Mouse (Mus musculus): ENCODE measurements around the gene Artn. TPM values are rescaled to one million over a fixed set of nuclear protein-coding genes. Genes with fewer than 3 reads are reported as not detected.

Gene Artn
- 0.44 and 0.58 TPM in 2 replicates for polyA plus RNA-seq (2016; fragmentation: Nextera tagmentation; extraction: Ambion mirVana)

DNA sequence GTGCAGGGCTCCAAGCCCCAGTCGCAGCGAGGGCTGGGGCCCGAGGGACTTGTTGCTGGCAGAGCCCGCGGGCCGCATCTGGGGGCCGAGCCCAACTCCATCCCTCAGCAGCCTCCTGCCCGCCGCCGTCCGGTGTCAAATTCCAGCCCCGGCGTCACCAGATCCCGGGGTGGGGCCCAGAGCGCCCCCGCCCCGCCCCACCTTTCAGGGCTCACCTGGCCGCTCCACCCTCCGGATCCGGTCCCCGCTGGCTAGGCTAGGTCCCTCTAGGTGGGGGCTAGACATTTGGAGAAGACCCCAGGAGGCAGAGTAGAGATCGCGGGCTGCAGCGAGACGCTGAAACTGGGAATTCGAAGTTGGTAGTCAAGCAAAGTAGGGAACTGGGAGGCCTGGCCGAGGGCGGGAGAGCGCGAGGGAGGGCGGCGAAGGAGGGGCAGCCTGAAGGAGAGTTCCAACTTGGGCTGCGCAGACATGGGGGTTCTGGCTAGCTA is at the start of gene Artn:
Gene Artn (minus strand): TSS at position 373 of the 491 bp plus-strand sequence.
- DNase-seq (ENCODE audit: extremely low spot score, low spot score): peak; percentile 63
- H3K36me3 ChIP-seq (replicated peaks): peaks cover 11% of the 10 kb centered on the region
- peaks cover 71% of the 10 kb centered on the region for H3K27me3 ChIP-seq (ENCODE audit: poor library complexity, severe bottlenecking)
- H3K4me3 ChIP-seq: peak within 1 kb of the TSS; percentile 55
- peak within 1 kb of the TSS; percentile 56; the same call in 1 of the 2 replicates for H3K27ac ChIP-seq
- H3K9me3 ChIP-seq: no peaks in the 10 kb centered on the region
- peaks cover 40% of the 10 kb centered on the region for H3K4me1 ChIP-seq
- 1% methylated on average over 33 of the region's 33 CpGs for WGBS

DNA sequence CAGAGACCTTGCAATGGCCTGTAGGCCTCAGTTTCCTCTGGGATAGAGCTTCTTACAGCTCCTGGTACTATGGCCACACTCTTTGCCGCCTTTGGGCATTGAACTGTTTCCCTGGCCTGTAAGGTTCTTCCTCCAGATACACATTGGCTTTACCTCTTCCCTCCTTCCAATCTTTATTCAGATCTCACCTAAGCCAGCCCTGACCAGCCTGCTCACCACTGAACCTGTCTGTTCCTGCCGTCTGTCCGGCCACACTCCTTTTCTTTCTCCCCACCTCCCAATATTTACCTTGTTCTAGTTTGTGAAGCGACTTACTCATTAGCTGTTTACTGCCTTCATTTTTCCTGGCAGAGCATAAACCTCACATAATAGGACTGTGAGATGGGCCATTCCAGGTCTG is 49.6 kb upstream of the Artn start:
- H3K36me3 ChIP-seq (replicated peaks): no peaks in the 10 kb centered on the region
- 94% methylated on average over 4 of the region's 4 CpGs for WGBS
- H3K27ac ChIP-seq: no peak overlapping the region
- peaks cover 24% of the 10 kb centered on the region for H3K4me1 ChIP-seq
- no peak overlapping the region for H3K4me3 ChIP-seq
- H3K27me3 ChIP-seq (ENCODE audit: poor library complexity, severe bottlenecking): no peaks in the 10 kb centered on the region
- DNase-seq (ENCODE audit: extremely low spot score, low spot score): no peak
- no peaks in the 10 kb centered on the region for H3K9me3 ChIP-seq

DNA sequence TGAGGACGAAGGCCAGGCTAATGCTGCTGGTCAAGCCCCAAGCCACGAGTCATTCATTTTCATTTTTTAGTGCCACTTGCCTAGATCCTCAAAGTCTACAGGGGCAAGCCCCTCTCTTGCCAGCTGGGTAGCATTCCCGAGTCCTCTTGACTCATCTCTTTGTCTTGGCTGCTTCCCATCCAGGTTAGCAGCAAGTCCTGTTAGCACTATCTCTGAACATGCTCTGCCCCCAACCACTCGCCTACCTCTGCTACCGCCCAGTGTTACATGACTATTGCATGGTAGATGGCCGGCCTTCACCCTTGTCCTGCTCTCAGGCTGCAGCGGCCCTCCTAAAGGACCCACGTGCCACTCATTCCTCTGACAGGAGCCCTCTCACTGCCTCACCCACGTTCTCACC is 48.7 kb upstream of the Artn start:
- Histone ChIP-seq H3K36me3 (replicated peaks) (no peaks in the 10 kb centered on the region), H3K9me3 (no peaks in the 10 kb centered on the region), H3K27ac (no peak overlapping the region), H3K4me3 (no peak overlapping the region), H3K4me1 (peaks cover 18% of the 10 kb centered on the region), H3K27me3 (ENCODE audit: poor library complexity, severe bottlenecking) (no peaks in the 10 kb centered on the region)
- DNase-seq (ENCODE audit: extremely low spot score, low spot score): no peak
- 91% methylated on average over 9 of the region's 9 CpGs for WGBS

DNA sequence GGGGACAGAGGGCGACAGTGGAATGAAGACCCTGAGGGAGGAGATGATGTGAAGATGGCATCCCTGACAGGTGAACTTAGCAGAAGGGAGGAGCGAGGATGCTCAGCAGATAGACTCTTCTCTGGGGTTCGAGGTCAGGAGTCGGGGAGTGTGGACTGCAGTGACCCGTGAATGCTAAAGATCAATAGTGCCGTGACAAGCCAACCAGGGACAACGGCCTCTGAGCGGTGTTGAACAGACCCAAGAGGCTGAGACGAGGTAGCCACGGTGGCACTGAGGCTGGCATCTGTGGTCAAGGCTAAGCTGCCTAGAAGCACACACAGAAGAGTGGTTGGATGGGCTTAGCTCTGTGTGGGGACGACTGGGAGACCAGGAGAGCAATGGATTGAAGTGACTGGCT is 48.3 kb upstream of the Artn start:
- Histone ChIP-seq H3K36me3 (replicated peaks) (no peaks in the 10 kb centered on the region), H3K27ac (no peak overlapping the region), H3K4me1 (peaks cover 20% of the 10 kb centered on the region), H3K4me3 (no peak overlapping the region), H3K9me3 (no peaks in the 10 kb centered on the region), H3K27me3 (ENCODE audit: poor library complexity, severe bottlenecking) (no peaks in the 10 kb centered on the region)
- WGBS: 88% methylated on average over 11 of the region's 11 CpGs
- DNase-seq (ENCODE audit: extremely low spot score, low spot score): no peak

DNA sequence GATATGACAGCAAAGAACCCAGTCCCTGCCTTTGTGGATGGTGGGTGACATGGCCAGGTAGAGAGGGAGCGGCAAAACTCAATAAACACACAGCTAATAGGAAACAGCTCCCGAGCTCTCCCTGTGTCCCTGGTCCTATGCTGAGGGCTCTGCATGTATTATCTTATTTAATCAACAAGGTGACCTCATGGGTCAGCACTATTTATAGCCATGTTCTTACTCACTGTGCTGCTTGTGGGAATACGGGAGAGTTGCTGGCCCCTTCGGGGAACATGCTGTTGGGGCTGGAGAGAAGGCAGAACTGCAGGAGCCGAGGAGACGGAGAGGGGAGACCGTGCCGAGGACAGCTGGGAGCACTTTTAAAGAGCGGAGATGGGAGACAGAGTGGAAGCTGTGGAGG is 47.8 kb upstream of the Artn start:
- peaks cover 17% of the 10 kb centered on the region for H3K4me1 ChIP-seq
- H3K9me3 ChIP-seq: no peaks in the 10 kb centered on the region
- WGBS: 85% methylated on average over 9 of the region's 9 CpGs
- H3K4me3 ChIP-seq: no peak overlapping the region
- H3K36me3 ChIP-seq (replicated peaks): no peaks in the 10 kb centered on the region
- DNase-seq (ENCODE audit: extremely low spot score, low spot score): no peak
- no peak overlapping the region for H3K27ac ChIP-seq
- H3K27me3 ChIP-seq (ENCODE audit: poor library complexity, severe bottlenecking): no peaks in the 10 kb centered on the region

DNA sequence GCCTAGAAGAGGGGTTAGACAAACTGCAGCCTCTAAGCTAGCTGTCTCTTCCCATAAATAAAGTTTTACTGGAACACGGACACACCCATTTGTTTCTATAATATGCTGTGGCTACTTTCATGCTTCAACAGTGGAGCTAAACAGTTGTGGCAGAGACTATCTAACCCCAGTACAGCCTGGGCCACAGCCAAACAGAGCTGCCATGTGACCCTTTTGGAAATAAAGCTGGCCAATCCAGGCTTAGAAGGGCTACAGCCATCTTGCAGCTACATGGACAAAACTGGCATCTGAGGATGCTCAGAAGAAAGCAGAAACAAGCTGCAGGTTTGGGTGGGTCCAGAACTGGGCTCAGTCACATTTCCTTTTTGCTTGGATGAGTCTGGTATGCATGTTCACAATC is 46.3 kb upstream of the Artn start:
- no peak overlapping the region for H3K4me3 ChIP-seq
- no peak for DNase-seq (ENCODE audit: extremely low spot score, low spot score)
- no peak overlapping the region for H3K27ac ChIP-seq
- 93% methylated on average over 1 of the region's 1 CpGs for WGBS
- H3K27me3 ChIP-seq (ENCODE audit: poor library complexity, severe bottlenecking): no peaks in the 10 kb centered on the region
- H3K9me3 ChIP-seq: no peaks in the 10 kb centered on the region
- peaks cover 17% of the 10 kb centered on the region for H3K4me1 ChIP-seq
- no peaks in the 10 kb centered on the region for H3K36me3 ChIP-seq (replicated peaks)

DNA sequence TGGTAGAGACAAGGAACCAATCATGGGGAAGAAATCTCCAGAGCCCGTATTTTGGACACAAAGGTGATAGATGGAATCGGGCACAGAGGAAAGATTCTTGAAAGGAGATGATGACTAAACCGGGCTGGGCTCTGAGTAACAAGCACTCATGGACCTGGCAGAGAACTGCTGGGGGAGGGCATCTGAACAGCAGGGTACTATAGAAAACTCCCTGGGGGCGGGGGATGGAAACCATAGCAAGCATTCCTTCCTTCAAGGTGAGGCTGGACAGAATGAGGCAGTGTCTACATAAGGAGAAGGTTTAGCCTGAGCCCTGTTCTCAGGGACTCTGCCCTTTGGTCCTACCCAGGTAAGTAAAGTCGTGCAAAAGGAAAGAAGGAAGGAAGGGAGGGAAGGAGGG is 45.2 kb upstream of the Artn start:
- WGBS: 78% methylated on average over 5 of the region's 5 CpGs
- no peak for DNase-seq (ENCODE audit: extremely low spot score, low spot score)
- peaks cover 17% of the 10 kb centered on the region for H3K4me1 ChIP-seq
- H3K36me3 ChIP-seq (replicated peaks): no peaks in the 10 kb centered on the region
- H3K4me3 ChIP-seq: no peak overlapping the region
- no peaks in the 10 kb centered on the region for H3K27me3 ChIP-seq (ENCODE audit: poor library complexity, severe bottlenecking)
- H3K27ac ChIP-seq: no peak overlapping the region
- no peaks in the 10 kb centered on the region for H3K9me3 ChIP-seq

DNA sequence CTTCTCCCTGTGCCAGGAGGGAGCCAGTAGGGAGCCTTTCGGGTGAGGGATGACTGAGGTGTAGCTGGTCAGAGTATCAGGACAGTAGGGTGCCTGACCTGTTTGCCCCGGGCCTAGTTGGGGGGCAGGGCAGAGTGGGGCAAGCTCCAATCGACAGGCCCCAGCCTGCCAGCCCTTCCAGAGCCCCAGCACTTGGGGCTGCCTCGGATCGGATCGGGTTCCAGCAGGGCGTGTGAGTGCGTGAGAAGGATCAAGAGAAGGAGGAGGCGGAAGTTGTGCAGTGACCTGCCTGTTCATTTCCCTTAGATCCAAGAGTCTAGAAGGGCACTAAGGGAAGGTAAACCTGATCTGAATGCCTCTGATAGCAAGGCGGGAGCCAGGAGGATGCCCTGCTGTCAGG is 43.4 kb upstream of the Artn start:
- Histone ChIP-seq H3K27ac (0 out of 2 replicates have a peak overlapping the region, but pooled peaks have one; percentile 20), H3K36me3 (replicated peaks) (no peaks in the 10 kb centered on the region), H3K4me3 (no peak overlapping the region), H3K27me3 (ENCODE audit: poor library complexity, severe bottlenecking) (no peaks in the 10 kb centered on the region), H3K4me1 (peaks cover 17% of the 10 kb centered on the region), H3K9me3 (no peaks in the 10 kb centered on the region)
- 52% methylated on average over 10 of the region's 10 CpGs for WGBS
- DNase-seq (ENCODE audit: extremely low spot score, low spot score): no peak

DNA sequence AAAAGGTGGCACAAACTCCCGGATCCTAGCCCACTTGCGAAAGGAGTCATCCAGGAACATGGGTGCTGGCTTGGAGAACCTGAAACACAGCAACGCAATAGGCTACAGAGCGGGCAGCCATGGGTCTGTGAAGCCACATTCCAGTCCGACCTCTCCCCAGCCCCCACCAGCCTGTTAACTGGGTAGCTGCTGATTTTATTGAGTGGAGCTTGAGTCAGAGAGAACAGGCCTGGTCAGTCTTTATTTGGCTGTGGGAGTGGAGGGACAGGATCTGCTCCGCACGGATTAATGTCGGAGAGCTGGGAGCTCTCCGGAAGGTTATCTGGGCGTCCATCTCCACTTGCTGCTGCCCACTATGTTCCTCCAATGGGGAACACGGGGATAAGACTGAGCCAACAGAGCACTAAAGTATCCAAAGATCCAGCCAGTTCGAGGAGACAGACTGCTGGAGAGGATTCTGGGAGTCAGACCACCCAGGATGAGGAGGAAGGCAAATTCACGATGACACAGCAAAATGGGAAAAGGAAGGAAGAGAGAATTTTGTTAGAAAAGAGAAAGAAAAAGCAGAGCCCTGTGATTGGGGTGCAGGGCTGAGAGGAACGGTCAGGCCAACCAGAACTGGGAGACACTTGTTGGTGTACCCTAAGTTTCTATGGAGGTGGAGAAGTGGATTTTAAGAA is 34.9 kb upstream of the Artn start:
- Histone ChIP-seq H3K4me1 (no peaks in the 10 kb centered on the region), H3K36me3 (replicated peaks) (peaks cover 23% of the 10 kb centered on the region), H3K27ac (no peak overlapping the region), H3K4me3 (no peak overlapping the region), H3K9me3 (no peaks in the 10 kb centered on the region), H3K27me3 (ENCODE audit: poor library complexity, severe bottlenecking) (no peaks in the 10 kb centered on the region)
- no peak for DNase-seq (ENCODE audit: extremely low spot score, low spot score)
- 87% methylated on average over 14 of the region's 14 CpGs for WGBS

DNA sequence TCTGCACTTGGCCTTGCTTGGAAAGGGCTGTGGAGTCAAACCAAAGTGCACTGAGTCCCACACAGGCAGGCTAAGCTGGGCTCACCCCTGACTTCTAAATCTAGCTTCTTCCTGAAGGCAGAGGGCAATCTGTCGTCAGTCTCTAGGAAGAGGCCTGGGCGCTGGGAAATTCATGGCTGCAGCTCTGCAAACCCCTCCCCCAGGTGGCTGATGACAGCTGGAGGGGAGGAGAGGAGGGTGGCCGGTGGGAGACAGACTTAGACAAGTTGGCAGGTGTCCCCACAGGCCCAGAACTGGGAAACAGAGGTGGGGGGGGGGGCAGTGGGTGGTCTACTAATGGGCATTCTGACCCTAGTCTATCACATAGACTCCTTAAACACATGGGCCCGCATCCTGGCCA is 27.9 kb upstream of the Artn start:
- WGBS: 69% methylated on average over 4 of the region's 4 CpGs
- no peak for DNase-seq (ENCODE audit: extremely low spot score, low spot score)
- no peaks in the 10 kb centered on the region for H3K27me3 ChIP-seq (ENCODE audit: poor library complexity, severe bottlenecking)
- 0 out of 2 replicates have a peak overlapping the region, but pooled peaks have one; percentile 40 for H3K27ac ChIP-seq
- H3K4me1 ChIP-seq: no peaks in the 10 kb centered on the region; the same call in 1 of the 2 replicates
- H3K4me3 ChIP-seq: no peak overlapping the region
- peaks cover under 1% of the 10 kb centered on the region; the same call in 1 of the 2 replicates for H3K9me3 ChIP-seq
- H3K36me3 ChIP-seq (replicated peaks): peaks cover 61% of the 10 kb centered on the region

DNA sequence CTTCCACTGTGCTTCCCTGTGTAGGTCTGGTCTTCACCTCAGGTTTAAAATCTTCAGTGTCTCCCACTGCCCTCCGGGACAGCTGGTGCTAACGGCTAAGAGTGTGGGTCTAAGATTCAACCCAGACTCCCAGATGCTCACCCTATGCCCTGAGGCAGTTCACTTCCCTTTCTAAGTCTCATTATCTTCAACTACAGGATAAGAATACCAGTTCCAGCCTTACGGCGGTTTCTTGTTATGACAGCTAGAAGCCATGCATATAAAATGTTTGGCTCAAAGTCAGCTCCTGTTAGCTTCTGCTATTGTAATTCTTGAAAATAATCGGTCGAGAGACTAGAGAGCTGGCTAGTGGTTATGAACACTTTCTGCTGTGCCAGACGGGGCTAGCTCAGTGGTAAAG is 17.9 kb upstream of the Artn start:
- DNase-seq (ENCODE audit: extremely low spot score, low spot score): no peak
- H3K27ac ChIP-seq: 0 out of 2 replicates have a peak overlapping the region, but pooled peaks have one; percentile 25
- H3K4me3 ChIP-seq: no peak overlapping the region
- H3K27me3 ChIP-seq (ENCODE audit: poor library complexity, severe bottlenecking): no peaks in the 10 kb centered on the region
- peaks cover 6% of the 10 kb centered on the region; the same call in 1 of the 2 replicates for H3K9me3 ChIP-seq
- H3K36me3 ChIP-seq (replicated peaks): peaks cover 29% of the 10 kb centered on the region
- 92% methylated on average over 7 of the region's 7 CpGs for WGBS
- H3K4me1 ChIP-seq: peaks cover 12% of the 10 kb centered on the region

DNA sequence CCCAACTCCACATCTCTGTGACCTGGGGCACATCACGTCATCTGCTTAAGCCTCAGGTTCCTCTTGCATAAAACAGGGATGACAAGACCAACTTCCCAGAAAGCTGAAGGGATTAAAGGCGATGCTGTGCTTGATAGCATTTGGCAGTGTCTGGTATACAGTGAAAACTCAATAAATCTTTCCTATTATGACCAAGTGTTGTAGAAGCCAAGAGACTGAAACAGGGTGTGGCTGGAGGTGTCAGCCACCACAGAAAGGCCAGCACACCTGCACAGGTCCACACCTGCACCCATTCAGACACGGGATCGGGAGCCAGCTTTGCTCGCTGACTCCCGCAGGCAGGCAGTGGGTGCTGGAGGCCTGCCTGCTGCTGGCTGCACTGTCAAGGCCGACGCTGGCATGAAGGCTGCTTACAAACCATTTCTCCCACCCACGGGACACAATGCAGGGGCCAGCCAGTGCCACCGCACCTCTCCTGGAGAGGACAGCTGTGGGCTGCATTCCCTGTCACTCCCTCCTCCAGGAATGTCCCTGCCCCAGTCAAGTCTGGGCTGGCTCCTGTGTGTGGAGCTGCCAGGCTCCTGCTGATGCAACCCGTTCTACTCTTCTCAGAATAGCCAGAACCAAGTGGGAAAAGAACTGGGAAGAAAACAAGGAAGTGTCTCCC is 17.2 kb upstream of the Artn start:
- H3K27ac ChIP-seq: peak overlapping the region; percentile 25; the same call in 1 of the 2 replicates
- H3K4me3 ChIP-seq: no peak overlapping the region
- no peaks in the 10 kb centered on the region for H3K27me3 ChIP-seq (ENCODE audit: poor library complexity, severe bottlenecking)
- DNase-seq (ENCODE audit: extremely low spot score, low spot score): no peak
- H3K36me3 ChIP-seq (replicated peaks): peaks cover 21% of the 10 kb centered on the region
- no peaks in the 10 kb centered on the region for H3K9me3 ChIP-seq
- peaks cover 12% of the 10 kb centered on the region for H3K4me1 ChIP-seq
- WGBS: 88% methylated on average over 11 of the region's 11 CpGs

DNA sequence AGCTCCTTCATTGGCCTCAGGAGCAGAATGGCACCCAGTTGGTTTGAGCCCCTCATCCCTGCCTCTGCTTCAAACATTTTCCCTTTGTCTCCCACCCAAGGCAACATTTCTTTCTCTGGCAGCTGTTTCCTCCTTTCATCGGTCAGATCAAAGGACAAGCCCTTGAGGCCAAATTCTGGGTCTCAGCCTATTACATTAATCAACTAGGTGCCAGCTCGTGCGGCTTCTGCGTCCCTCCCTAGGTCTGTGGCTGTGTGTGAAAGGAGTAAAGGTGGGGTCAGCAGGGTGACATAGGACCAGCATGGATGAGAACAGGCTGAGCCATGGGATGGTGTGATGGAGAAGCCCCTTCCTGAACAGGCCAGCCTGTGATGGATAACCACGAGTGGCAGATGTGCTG is 13.8 kb upstream of the Artn start:
- Histone ChIP-seq H3K36me3 (replicated peaks) (peaks cover 28% of the 10 kb centered on the region), H3K27me3 (ENCODE audit: poor library complexity, severe bottlenecking) (no peaks in the 10 kb centered on the region), H3K4me3 (no peak overlapping the region), H3K27ac (peak overlapping the region; percentile 62), H3K9me3 (no peaks in the 10 kb centered on the region), H3K4me1 (peaks cover 12% of the 10 kb centered on the region)
- no peak for DNase-seq (ENCODE audit: extremely low spot score, low spot score)
- 53% methylated on average over 5 of the region's 5 CpGs for WGBS
